Mouse (Mus musculus) embryo, embryonic 11.5 days (tissue): Measurements from ENCODE around the gene Psmd8.

Experiments
- DNase-seq: peaks from one replicate; pipeline ENCODE4 v3.0.0-alpha.2; 2012; ENCODE audit warnings: low read depth, low spot score

Gene Psmd8

DNA sequence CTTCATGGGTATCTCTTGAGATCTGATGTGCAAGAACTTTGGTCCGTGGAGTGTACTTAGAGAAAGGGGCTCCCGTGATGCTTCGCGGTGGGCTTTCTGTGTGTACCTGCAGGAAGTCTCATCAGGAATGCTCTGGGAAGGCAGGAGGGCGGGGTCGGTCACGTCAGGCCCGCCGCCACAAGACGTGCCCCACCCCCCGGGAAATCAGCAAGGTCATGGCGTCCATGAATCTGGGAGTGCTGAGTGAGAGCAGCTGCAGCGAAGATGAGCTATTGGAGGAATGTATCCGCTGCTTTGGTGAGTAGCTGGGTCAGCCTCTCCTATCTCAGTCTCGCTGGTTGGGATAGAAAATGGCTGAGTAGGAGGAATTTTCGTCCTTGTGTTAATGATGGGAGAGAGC, 43.1 kb downstream of the Psmd8 start:
- no peak for DNase-seq

- DNase-seq = no peak
Measured at GRCm38 (mm10) chr7:29134693-29135386, 45.7 kb downstream of the Psmd8 start, which contains the start of gene Rasgrp4. Gene Rasgrp4 (plus strand): TSS chr7:29134851.

- no peak for DNase-seq
Measured at GRCm38 (mm10) chr7:29134230-29134629, 46.3 kb downstream of the Psmd8 start.

DNA sequence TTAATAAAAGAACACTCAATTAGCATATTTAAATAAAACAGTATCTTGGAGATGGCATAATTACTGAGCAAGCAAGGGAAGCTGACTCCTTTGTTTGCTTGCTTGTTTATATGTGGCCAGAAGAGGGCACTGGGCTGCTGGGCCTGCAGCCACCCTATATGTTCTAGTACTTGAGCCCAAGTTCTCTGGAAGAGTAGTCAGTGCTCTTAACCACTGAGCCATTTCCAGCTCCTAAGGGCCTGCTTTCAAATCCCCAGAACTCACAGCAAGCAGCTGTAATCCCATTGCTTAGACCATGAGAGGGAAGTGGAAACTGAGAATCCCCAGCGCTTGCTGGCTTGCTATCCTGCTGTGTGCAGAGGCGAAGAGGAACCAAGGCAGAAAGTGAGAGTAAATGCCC, 51.8 kb downstream of the Psmd8 start:
- DNase-seq = no peak

- DNase-seq = no peak
Measured at GRCm38 (mm10) chr7:29126173-29126915, 54.2 kb downstream of the Psmd8 start.

- peak; percentile 56 for DNase-seq
Measured at GRCm38 (mm10) chr7:29124970-29125369, 55.5 kb downstream of the Psmd8 start, which contains the start of gene Ryr1. Gene Ryr1 (minus strand): TSS chr7:29125179.
